Mouse (Mus musculus): ENCODE results near the gene Unc5cl.

- TF ChIP-seq TAL1 (IDR thresholded peaks at IDR 0.05; ENCODE audit: low read length) (no peak), GATA1 (IDR thresholded peaks at IDR 0.05; ENCODE audit: low read length) (no peak)
These were observed 88.0 kb downstream of the Unc5cl start for GRCm38 (mm10) chr17:48542733-48543132.

All from erythroblast, embryonic 14.5 days (primary cell).